Mouse (Mus musculus): Measurements from ENCODE around the gene Cmtr2. TPM values are rescaled to one million over a fixed set of nuclear protein-coding genes. Genes with fewer than 3 reads are reported as not detected.

Cmtr2 gene
- polyA plus RNA-seq, 1 experiment from 2014 or later = 13.2 TPM

DNA sequence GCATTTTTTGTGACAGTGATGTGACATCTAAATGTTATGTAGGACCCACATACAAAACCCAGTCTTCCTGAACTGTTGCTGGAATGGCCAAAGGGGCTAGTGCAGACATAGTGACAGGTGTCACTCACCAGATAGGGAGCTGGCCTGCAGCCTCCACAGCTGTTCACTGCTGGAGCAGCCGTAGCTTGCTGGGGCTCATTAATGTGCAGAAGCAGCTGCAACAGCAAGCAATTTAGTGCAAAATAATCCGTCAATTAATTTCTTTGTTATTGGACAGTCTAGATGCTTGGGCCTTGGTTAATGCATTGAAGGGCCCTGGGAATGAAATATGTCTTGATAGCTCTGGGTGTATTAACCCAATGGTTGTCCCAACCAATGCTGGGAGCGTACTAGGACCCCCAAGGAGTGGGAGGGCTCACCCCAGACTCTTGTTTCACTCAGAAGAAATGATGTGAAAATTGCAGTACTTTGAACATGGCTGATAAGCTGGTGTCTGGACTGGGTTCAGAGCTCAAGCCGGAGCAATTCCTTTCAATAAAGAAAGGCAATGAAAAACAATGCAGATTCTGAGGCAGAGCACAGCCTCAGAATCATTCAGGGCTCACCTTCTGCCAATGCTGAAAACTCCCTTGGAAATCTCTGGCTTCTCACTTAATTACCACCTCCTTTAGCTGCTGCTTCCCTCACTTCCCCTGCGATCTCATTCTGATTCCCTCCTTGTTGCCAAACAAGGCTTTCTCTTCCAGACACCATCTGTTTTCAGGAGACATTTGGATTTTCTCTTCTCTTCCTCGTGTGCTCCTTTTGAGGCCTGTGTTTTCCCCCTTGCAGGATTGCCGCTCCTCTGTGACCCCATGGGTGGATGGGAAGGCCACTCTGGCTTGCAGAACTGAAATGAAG, 27.1 kb downstream of the Cmtr2 start:
- Histone ChIP-seq H3K4me3 (ENCODE audit: low read depth, low read length) (no peak overlapping the region), H3K27me3 (ENCODE audit: control insufficient read depth, insufficient read depth, low read depth, low read length) (no peaks in the 10 kb centered on the region), H3K9me3 (replicated peaks; ENCODE audit: control insufficient read depth, low read length, poor library complexity, severe bottlenecking) (no peaks in the 10 kb centered on the region), H3K9ac (ENCODE audit: low read depth, low read length) (no peak overlapping the region), H3K27ac (ENCODE audit: low read length) (peak overlapping the region; percentile 25; the same call in 1 of the 2 replicates), H3K36me3 (ENCODE audit: control insufficient read depth, insufficient read depth, low read length) (no peaks in the 10 kb centered on the region), H3K4me1 (ENCODE audit: control insufficient read depth, insufficient read depth, low read length) (no peaks in the 10 kb centered on the region), H3K4me2 (ENCODE audit: low read length) (no peak overlapping the region)
- ATAC-seq = no peak
- 44% methylated on average over 7 of the region's 7 CpGs for WGBS

DNA sequence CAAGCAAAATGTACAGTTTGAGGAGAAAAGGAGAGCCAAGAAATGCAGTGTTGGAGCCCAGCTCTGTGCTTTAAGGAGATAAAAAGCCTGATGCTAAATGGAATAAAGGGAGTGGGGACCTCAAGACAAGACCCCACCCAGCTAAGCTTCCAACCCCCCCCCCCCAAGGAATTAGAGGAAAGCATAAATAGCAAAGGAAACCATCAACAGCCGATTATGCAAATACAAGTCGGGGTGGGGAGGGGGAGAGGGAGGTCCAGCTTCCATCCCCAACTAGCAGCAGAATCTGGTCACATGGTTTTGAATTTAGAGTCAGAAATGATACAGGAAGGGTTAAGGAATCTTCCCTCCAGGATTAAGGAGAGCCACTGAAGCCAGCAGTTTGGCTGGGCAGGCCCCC, 29.1 kb downstream of the Cmtr2 start:
- Histone ChIP-seq H3K4me1 (ENCODE audit: control insufficient read depth, insufficient read depth, low read length) (no peaks in the 10 kb centered on the region), H3K27me3 (ENCODE audit: control insufficient read depth, insufficient read depth, low read depth, low read length) (no peaks in the 10 kb centered on the region), H3K9ac (ENCODE audit: low read depth, low read length) (no peak overlapping the region), H3K4me3 (ENCODE audit: low read depth, low read length) (no peak overlapping the region), H3K36me3 (ENCODE audit: control insufficient read depth, insufficient read depth, low read length) (no peaks in the 10 kb centered on the region), H3K4me2 (ENCODE audit: low read length) (no peak overlapping the region), H3K27ac (ENCODE audit: low read length) (no peak overlapping the region), H3K9me3 (replicated peaks; ENCODE audit: control insufficient read depth, low read length, poor library complexity, severe bottlenecking) (no peaks in the 10 kb centered on the region)
- no peak for ATAC-seq
- 47% methylated on average over 2 of the region's 2 CpGs for WGBS

DNA sequence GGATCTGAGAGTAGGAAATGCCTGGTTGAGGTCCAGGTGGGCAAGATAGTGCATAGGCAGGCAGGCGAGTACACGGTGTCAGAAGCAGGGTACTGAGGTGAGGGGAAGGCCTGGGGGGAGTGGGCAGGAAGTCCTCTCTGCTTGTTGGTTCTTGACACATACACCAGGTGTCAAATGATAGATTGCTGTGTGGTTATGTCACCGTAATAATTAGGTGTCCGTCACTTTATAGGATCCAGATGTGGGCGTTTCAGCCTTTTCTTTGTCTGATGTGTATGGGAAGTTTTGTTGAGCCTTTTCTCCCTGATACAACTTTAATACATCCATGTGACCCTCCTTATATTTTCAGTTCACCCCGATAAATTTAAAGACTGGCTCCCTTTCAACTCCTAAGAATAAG, 31.8 kb downstream of the Cmtr2 start:
- no peaks in the 10 kb centered on the region for H3K4me1 ChIP-seq (ENCODE audit: control insufficient read depth, insufficient read depth, low read length)
- no peaks in the 10 kb centered on the region for H3K36me3 ChIP-seq (ENCODE audit: control insufficient read depth, insufficient read depth, low read length)
- H3K4me2 ChIP-seq (ENCODE audit: low read length) = no peak overlapping the region
- no peak overlapping the region for H3K9ac ChIP-seq (ENCODE audit: low read depth, low read length)
- H3K27me3 ChIP-seq (ENCODE audit: control insufficient read depth, insufficient read depth, low read depth, low read length) = no peaks in the 10 kb centered on the region
- H3K27ac ChIP-seq (ENCODE audit: low read length) = no peak overlapping the region
- 88% methylated on average over 6 of the region's 6 CpGs for WGBS
- no peaks in the 10 kb centered on the region for H3K9me3 ChIP-seq (replicated peaks; ENCODE audit: control insufficient read depth, low read length, poor library complexity, severe bottlenecking)
- ATAC-seq = no peak
- H3K4me3 ChIP-seq (ENCODE audit: low read depth, low read length) = no peak overlapping the region

DNA sequence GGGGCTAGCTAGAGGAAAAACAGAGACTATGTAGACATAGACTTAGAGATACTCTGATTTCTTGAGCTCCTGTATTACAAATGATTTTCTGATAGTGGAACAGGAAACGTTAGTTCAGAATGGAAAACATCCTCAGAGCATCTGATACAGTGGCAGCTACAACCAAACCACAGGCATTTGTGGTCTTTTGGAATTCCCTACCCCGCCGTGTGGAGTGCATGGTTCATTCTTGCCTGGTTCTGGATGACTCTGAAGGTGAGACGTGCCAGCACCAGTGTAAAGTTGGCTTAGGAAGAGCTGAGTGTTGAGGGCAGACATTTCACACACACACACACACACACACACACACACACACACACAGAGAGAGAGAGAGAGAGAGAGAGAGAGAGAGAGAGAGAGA, 38.5 kb downstream of the Cmtr2 start:
- Histone ChIP-seq H3K4me2 (ENCODE audit: low read length) (no peak overlapping the region), H3K9ac (ENCODE audit: low read depth, low read length) (no peak overlapping the region), H3K4me3 (ENCODE audit: low read depth, low read length) (no peak overlapping the region), H3K36me3 (ENCODE audit: control insufficient read depth, insufficient read depth, low read length) (no peaks in the 10 kb centered on the region), H3K4me1 (ENCODE audit: control insufficient read depth, insufficient read depth, low read length) (no peaks in the 10 kb centered on the region), H3K27me3 (ENCODE audit: control insufficient read depth, insufficient read depth, low read depth, low read length) (no peaks in the 10 kb centered on the region), H3K27ac (ENCODE audit: low read length) (no peak overlapping the region), H3K9me3 (replicated peaks; ENCODE audit: control insufficient read depth, low read length, poor library complexity, severe bottlenecking) (no peaks in the 10 kb centered on the region)
- 75% methylated on average over 4 of the region's 4 CpGs for WGBS
- no peak for ATAC-seq

DNA sequence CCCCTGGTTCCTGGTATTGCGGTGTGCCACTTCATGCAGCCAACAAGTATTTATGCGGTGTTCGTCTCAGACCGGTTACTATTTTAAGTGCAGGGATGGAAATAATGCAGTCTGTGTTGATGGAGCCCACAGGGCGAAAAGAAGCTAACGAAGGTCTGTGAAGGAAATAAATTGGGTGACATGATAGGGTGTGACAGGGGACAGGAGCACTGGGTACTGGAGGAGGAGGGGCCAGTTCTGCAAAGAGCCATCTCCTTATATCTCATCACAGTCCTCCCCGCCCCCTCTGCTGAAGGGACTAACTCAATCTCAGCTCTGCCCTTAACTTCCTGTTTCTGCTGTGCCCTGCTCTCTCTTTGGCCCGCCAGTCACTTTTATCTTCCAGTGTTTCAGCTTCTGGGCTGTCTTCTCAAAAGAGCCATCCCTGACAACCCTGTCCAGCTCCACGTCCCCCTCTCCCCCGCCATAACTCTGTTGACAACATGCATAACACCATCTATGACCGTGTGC, 50.4 kb downstream of the Cmtr2 start:
- H3K9ac ChIP-seq (ENCODE audit: low read depth, low read length) = no peak overlapping the region
- 70% methylated on average over 10 of the region's 11 CpGs for WGBS

DNA sequence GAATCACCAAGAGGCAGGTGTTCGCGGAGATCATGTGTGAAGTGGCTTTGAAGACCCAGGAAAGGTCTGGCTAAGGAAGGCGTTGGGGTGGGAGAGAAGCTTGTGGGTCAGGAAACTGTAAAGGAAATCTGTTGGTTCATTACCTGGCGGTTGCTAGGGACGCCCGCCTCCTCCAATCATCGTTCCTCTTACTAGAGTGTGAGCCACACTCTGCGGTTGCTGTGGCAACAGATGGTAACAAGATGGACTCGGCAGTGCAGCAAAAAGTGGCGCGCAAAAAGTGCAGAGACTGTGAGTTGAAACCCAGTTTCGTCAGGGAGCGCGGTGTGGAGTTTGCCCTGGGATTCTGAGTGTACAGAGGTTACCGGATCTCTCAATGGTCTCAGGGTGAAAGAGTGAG, 51.3 kb downstream of the Cmtr2 start, which contains the start of gene Hydin:
Hydin (plus strand) TSS at position 237 of the 400 bp plus-strand sequence.
- no peak within 1 kb of the TSS for H3K27ac ChIP-seq (ENCODE audit: low read length)
- H3K27me3 ChIP-seq (ENCODE audit: control insufficient read depth, insufficient read depth, low read depth, low read length) = no peaks in the 10 kb centered on the region; the same call in 1 of the 2 replicates
- 0 out of 2 replicates have a peak within 1 kb of the TSS, but pooled peaks have one; percentile 30 for H3K9ac ChIP-seq (ENCODE audit: low read depth, low read length)
- peak within 1 kb of the TSS; percentile 21; the same call in 1 of the 2 replicates for H3K4me3 ChIP-seq (ENCODE audit: low read depth, low read length)
- peaks cover 6% of the 10 kb centered on the region; the same call in 1 of the 2 replicates for H3K4me1 ChIP-seq (ENCODE audit: control insufficient read depth, insufficient read depth, low read length)
- peak within 1 kb of the TSS; percentile 72 for H3K4me2 ChIP-seq (ENCODE audit: low read length)
- H3K36me3 ChIP-seq (ENCODE audit: control insufficient read depth, insufficient read depth, low read length) = no peaks in the 10 kb centered on the region
- WGBS = under 1% methylated on average over 15 of the region's 15 CpGs
- ATAC-seq = peak; percentile 96
- no peaks in the 10 kb centered on the region for H3K9me3 ChIP-seq (replicated peaks; ENCODE audit: control insufficient read depth, low read length, poor library complexity, severe bottlenecking)

More for the DNA sequence above, 50.4 kb downstream of the Cmtr2 start:
- Histone ChIP-seq H3K9me3 (replicated peaks; ENCODE audit: control insufficient read depth, low read length, poor library complexity, severe bottlenecking) (no peaks in the 10 kb centered on the region), H3K27ac (ENCODE audit: low read length) (no peak overlapping the region), H3K4me1 (ENCODE audit: control insufficient read depth, insufficient read depth, low read length) (peaks cover 6% of the 10 kb centered on the region; the same call in 1 of the 2 replicates), H3K4me2 (ENCODE audit: low read length) (no peak overlapping the region), H3K4me3 (ENCODE audit: low read depth, low read length) (no peak overlapping the region), H3K27me3 (ENCODE audit: control insufficient read depth, insufficient read depth, low read depth, low read length) (no peaks in the 10 kb centered on the region; the same call in 1 of the 2 replicates), H3K36me3 (ENCODE audit: control insufficient read depth, insufficient read depth, low read length) (no peaks in the 10 kb centered on the region)
- ATAC-seq = no peak

DNA sequence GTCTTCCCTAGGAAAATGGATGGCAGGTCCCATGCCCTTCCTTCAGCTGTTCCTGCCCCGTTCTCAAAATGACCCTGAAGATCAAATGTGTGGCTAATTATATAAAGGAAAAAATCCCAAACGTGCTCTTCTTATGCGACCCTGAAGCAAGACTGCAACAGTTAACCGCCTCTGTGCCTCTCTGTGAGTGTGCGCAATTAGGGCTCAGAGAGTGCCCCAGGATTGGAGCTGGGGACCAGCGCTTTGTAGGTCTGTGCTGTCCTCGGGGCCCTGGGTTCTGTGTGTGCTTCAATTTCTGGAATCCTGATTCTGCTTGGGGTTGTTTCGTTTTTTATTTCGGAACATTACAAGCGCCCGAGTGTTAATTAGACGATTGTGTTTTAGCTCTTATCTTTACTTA, 51.8 kb downstream of the Cmtr2 start:
- 14% methylated on average over 12 of the region's 12 CpGs for WGBS
- Histone ChIP-seq H3K27ac (ENCODE audit: low read length) (no peak overlapping the region), H3K27me3 (ENCODE audit: control insufficient read depth, insufficient read depth, low read depth, low read length) (no peaks in the 10 kb centered on the region; the same call in 1 of the 2 replicates), H3K4me1 (ENCODE audit: control insufficient read depth, insufficient read depth, low read length) (peaks cover 6% of the 10 kb centered on the region; the same call in 1 of the 2 replicates), H3K9me3 (replicated peaks; ENCODE audit: control insufficient read depth, low read length, poor library complexity, severe bottlenecking) (no peaks in the 10 kb centered on the region), H3K36me3 (ENCODE audit: control insufficient read depth, insufficient read depth, low read length) (no peaks in the 10 kb centered on the region), H3K9ac (ENCODE audit: low read depth, low read length) (no peak overlapping the region), H3K4me2 (ENCODE audit: low read length) (peak overlapping the region; percentile 72), H3K4me3 (ENCODE audit: low read depth, low read length) (no peak overlapping the region; the same call in 1 of the 2 replicates)
- ATAC-seq = no peak

DNA sequence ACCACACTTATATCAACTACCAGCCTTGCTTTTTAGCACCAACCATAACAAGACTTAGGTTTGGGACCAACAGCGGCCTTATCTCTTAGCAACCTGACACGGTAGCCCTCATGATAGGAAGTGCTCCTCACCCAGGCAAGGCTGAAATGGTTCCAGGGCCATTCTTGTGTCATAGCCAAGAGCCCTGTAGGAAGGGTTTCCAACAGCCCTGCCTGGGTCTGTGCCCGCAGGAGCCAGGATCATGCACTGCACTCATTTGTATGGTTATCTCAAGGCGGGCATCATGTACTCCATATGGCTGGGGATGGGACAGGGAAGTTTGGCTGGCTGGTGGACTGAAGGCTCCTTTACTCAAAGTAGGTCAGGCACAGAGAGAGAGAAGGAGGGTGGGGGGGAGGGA, 55.2 kb downstream of the Cmtr2 start:
- no peaks in the 10 kb centered on the region for H3K9me3 ChIP-seq (replicated peaks; ENCODE audit: control insufficient read depth, low read length, poor library complexity, severe bottlenecking)
- H3K9ac ChIP-seq (ENCODE audit: low read depth, low read length) = no peak overlapping the region
- H3K27me3 ChIP-seq (ENCODE audit: control insufficient read depth, insufficient read depth, low read depth, low read length) = no peaks in the 10 kb centered on the region; the same call in 1 of the 2 replicates
- no peak overlapping the region for H3K4me3 ChIP-seq (ENCODE audit: low read depth, low read length)
- ATAC-seq = no peak
- 87% methylated on average over 4 of the region's 4 CpGs for WGBS
- no peaks in the 10 kb centered on the region for H3K36me3 ChIP-seq (ENCODE audit: control insufficient read depth, insufficient read depth, low read length)
- H3K27ac ChIP-seq (ENCODE audit: low read length) = no peak overlapping the region
- H3K4me2 ChIP-seq (ENCODE audit: low read length) = no peak overlapping the region
- peaks cover 8% of the 10 kb centered on the region; the same call in 1 of the 2 replicates for H3K4me1 ChIP-seq (ENCODE audit: control insufficient read depth, insufficient read depth, low read length)

DNA sequence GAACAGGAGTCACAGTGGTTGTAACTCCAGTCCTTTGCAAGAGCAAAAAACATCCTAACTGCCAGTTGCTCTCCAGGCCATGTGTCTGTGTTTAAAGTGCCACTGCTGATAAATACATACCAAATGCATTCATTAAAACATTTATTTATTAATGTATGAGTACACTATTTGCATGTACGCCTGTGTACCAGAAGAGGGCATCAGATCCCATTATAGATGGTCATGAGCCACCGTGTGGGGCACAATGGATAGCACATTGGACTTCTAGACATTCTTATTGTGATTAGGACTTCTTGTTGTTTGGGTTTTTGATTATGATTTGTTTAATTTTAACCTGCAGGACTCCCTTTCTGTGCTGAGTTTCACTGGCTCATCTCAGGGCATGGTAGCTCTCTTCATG, 57.9 kb downstream of the Cmtr2 start:
- Histone ChIP-seq H3K4me1 (ENCODE audit: control insufficient read depth, insufficient read depth, low read length) (0 out of 2 replicates have a peak, but pooled peaks cover 5% of the 10 kb centered on the region), H3K9ac (ENCODE audit: low read depth, low read length) (no peak overlapping the region), H3K4me3 (ENCODE audit: low read depth, low read length) (no peak overlapping the region), H3K9me3 (replicated peaks; ENCODE audit: control insufficient read depth, low read length, poor library complexity, severe bottlenecking) (no peaks in the 10 kb centered on the region), H3K27ac (ENCODE audit: low read length) (no peak overlapping the region), H3K27me3 (ENCODE audit: control insufficient read depth, insufficient read depth, low read depth, low read length) (no peaks in the 10 kb centered on the region), H3K4me2 (ENCODE audit: low read length) (no peak overlapping the region), H3K36me3 (ENCODE audit: control insufficient read depth, insufficient read depth, low read length) (no peaks in the 10 kb centered on the region)
- WGBS = 69% methylated on average over 2 of the region's 2 CpGs
- no peak for ATAC-seq
